Mouse (Mus musculus) retina, postnatal 7 days (tissue): ENCODE measurements at regions not wholly inside any gene's neighbourhood (a gene's known extent, or its start where the extent isn't known, plus 50 kb on each side); places are given as distances from the start of the nearest gene placed in this dataset.

Source experiments
- DNase-seq: peaks from one replicate; pipeline ENCODE4 v3.0.0-alpha.2; 2012; ENCODE audit warnings: low read depth, low spot score

GRCm38 (mm10) chr4:98282275-98282674 lies 100.8 kb downstream of the Tm2d1 start:
- no peak for DNase-seq

- no peak for DNase-seq
Observed at GRCm38 (mm10) chr4:98258336-98258735, 124.8 kb downstream of the Tm2d1 start.

- DNase-seq = no peak
Observed at GRCm38 (mm10) chr4:98257711-98258110, 125.4 kb downstream of the Tm2d1 start.

- DNase-seq = peak; percentile 8
Observed at GRCm38 (mm10) chr4:98254856-98255853, 128.0 kb downstream of the Tm2d1 start.

GRCm38 (mm10) chr4:98243941-98244929 lies 138.9 kb downstream of the Tm2d1 start:
- DNase-seq = no peak

GRCm38 (mm10) chr4:98243502-98243901 lies 139.6 kb downstream of the Tm2d1 start:
- DNase-seq = peak; percentile 42

GRCm38 (mm10) chr4:98241921-98242320 lies 141.2 kb downstream of the Tm2d1 start:
- no peak for DNase-seq

- DNase-seq = no peak
Observed at GRCm38 (mm10) chr4:98240289-98240688, 142.8 kb downstream of the Tm2d1 start.

- DNase-seq = no peak
Observed at GRCm38 (mm10) chr4:98238075-98238474, 145.0 kb downstream of the Tm2d1 start.

- DNase-seq = no peak
Observed at GRCm38 (mm10) chr4:98237475-98237874, 145.6 kb downstream of the Tm2d1 start.

- no peak for DNase-seq
Observed at GRCm38 (mm10) chr4:98236006-98236783, 146.9 kb downstream of the Tm2d1 start.

GRCm38 (mm10) chr4:98228193-98228592 lies 154.9 kb downstream of the Tm2d1 start:
- DNase-seq = no peak

GRCm38 (mm10) chr4:98224366-98224765 lies 158.7 kb downstream of the Tm2d1 start:
- no peak for DNase-seq

GRCm38 (mm10) chr4:98223429-98223828 lies 159.7 kb downstream of the Tm2d1 start:
- DNase-seq = no peak

- DNase-seq = no peak
Observed at GRCm38 (mm10) chr4:98221566-98221965, 161.5 kb downstream of the Tm2d1 start.

GRCm38 (mm10) chr4:98215218-98215617 lies 167.9 kb downstream of the Tm2d1 start:
- no peak for DNase-seq

GRCm38 (mm10) chr4:98207446-98207845 lies 175.7 kb downstream of the Tm2d1 start:
- no peak for DNase-seq

GRCm38 (mm10) chr4:98206245-98206970 lies 176.7 kb downstream of the Tm2d1 start:
- no peak for DNase-seq

GRCm38 (mm10) chr4:98203129-98203528 lies 180.0 kb downstream of the Tm2d1 start:
- DNase-seq = no peak

- DNase-seq = no peak
Observed at GRCm38 (mm10) chr4:98202232-98202631, 180.9 kb downstream of the Tm2d1 start.

- no peak for DNase-seq
Observed at GRCm38 (mm10) chr4:98201102-98201501, 182.0 kb downstream of the Tm2d1 start.
